Mouse (Mus musculus) intestine, embryonic 15.5 days (tissue): ENCODE data around the gene Gm10184. TPM values are rescaled to one million over a fixed set of nuclear protein-coding genes. Genes with fewer than 3 reads are reported as not detected.
"Not testable (repeated sequence)": the region's sequence is repeated elsewhere in the genome, so short reads cannot be mapped to it uniquely, and the experiment has no call there.

Experiments
- ATAC-seq: fragments of 200-750 bp; cut with Nextera tagmentation; 2 replicates; pipeline ENCODE4 v1.8.0; 2017; ENCODE audit warnings: moderate TSS enrichment, moderate library complexity
- H3K27ac ChIP-seq: fragments of 300-500 bp; sonication (generic); 2 replicates; pipeline ENCODE4 v1.5.1; 2015; ENCODE audit warnings: mild to moderate bottlenecking, inconsistent platforms
- H3K27me3 ChIP-seq: fragments of 300-500 bp; sonication (generic); replicated peaks from 2 replicates; pipeline ENCODE4 v1.6.1; 2015; ENCODE audit warnings: inconsistent platforms
- H3K36me3 ChIP-seq: fragments of 300-500 bp; sonication (generic); 2 replicates; pipeline ENCODE4 v1.6.1; 2015; ENCODE audit warnings: inconsistent platforms
- H3K4me1 ChIP-seq: fragments of 300-500 bp; sonication (generic); replicated peaks from 2 replicates; pipeline ENCODE4 v1.6.1; 2015; ENCODE audit warnings: inconsistent platforms
- H3K4me2 ChIP-seq: fragments of 300-500 bp; sonication (generic); replicated peaks from 2 replicates; pipeline ENCODE4 v1.6.1; 2015; ENCODE audit warnings: mild to moderate bottlenecking, inconsistent platforms
- H3K4me3 ChIP-seq: fragments of 300-500 bp; sonication (generic); replicated peaks from 2 replicates; pipeline ENCODE4 v1.5.1; 2015; ENCODE audit warnings: inconsistent platforms
- H3K9ac ChIP-seq: fragments of 300-500 bp; sonication (generic); 2 replicates; pipeline ENCODE4 v1.6.1; 2015; ENCODE audit warnings: inconsistent platforms
- H3K9me3 ChIP-seq: fragments of 300-500 bp; sonication (generic); 2 replicates; pipeline ENCODE4 v1.6.1; 2016; ENCODE audit warnings: inconsistent platforms
- WGBS: fragments of 180-500 bp; shearing (Covaris S2); methylation state at CpG from one replicate; pipeline ENCODE4 v1.1.7; 2015; 5-methylcytosine and 5-hydroxymethylcytosine counted together
- polyA plus RNA-seq: library from polyadenylated mRNA; unstranded; fragments of >200 nt; fragmentation: Nextera tagmentation; extraction: Ambion mirVana; gene quantifications from 2 replicates; pipeline ENCODE4 v1.2.1, GENCODE M21; 2015

Gm10184 gene
- 49.7 and 60.1 TPM in 2 replicates for polyA plus RNA-seq

DNA sequence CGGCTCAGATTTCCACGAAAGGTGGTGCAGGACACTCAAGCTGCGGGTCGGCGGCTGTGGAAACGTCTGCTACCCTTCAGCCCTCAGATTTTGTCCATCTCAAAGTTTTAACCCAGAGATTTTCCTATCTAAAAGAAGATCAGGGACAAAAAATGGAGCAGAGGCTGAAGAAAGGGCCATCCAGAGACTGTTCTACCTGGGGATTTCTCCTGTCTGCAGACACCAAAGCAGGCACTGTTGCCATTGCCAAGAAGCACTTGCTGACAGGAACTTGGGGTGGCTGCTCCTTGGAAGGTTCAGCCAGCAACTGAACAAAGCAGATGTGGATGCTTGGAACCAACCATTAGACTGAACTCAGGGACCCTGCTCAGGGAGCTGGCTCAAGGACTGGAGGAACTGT, at the start of gene Gm10184:
TSS of gene Gm10184 (minus strand) at position 101 of the 400 bp plus-strand sequence.
- H3K4me2 ChIP-seq = no peak within 1 kb of the TSS
- no peaks in the 10 kb centered on the region for H3K36me3 ChIP-seq
- H3K9ac ChIP-seq = no peak within 1 kb of the TSS
- H3K4me1 ChIP-seq = no peaks in the 10 kb centered on the region
- no peak within 1 kb of the TSS for H3K27ac ChIP-seq
- no peaks in the 10 kb centered on the region for H3K27me3 ChIP-seq
- no peak within 1 kb of the TSS for H3K4me3 ChIP-seq
- 90% methylated on average over 6 of the region's 6 CpGs for WGBS
- H3K9me3 ChIP-seq = no peaks in the 10 kb centered on the region
- no peak for ATAC-seq

DNA sequence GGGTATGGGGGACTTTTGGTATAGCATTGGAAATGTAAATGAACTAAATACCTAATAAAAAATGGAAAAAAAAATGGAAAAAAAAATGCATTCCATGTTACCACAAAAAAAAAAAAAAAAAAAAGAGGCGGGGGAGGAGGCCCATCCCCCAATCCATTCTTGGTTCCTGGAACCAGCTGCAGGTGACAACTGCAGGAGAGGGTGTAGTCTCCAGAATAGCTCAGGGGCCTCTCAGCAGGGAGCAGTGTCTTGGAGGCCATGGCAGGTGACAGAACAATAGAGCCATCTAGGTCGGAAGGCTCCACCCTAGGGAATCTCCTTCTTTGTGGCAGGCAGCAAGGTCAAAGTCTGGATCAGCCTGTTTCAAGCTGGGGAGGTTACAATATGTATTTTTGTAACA, 23.7 kb upstream of the Gm10184 start:
- H3K4me3 ChIP-seq = no peak overlapping the region
- H3K4me1 ChIP-seq = no peaks in the 10 kb centered on the region
- H3K27ac ChIP-seq = no peak overlapping the region
- H3K36me3 ChIP-seq = no peaks in the 10 kb centered on the region
- H3K9me3 ChIP-seq = no peaks in the 10 kb centered on the region
- H3K4me2 ChIP-seq = no peak overlapping the region
- no peak overlapping the region for H3K9ac ChIP-seq
- 77% methylated on average over 2 of the region's 2 CpGs for WGBS
- peak; percentile 73 for ATAC-seq
- no peaks in the 10 kb centered on the region for H3K27me3 ChIP-seq

DNA sequence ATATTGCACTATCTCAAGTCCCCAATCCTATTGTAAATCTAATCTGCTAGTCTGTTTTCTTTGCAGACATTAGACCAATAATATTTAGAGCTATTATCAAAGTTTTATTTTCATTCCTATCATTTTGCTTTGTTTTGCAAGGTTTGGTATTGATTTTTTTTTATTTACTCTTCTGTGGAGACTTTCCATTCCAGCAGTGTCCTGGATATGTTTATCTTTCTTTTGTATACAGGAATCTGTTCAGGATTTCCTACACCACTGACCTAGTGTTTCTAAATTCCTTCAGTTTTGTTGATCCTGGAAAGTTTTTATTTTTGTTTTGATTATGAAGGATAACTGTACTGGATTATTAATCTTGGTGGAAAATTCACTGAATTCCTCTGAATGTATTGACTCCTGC, 2.6 kb downstream of the Gm10184 start:
- ATAC-seq = no peak
- Histone ChIP-seq H3K9ac (no peak overlapping the region), H3K27ac (no peak overlapping the region), H3K36me3 (no peaks in the 10 kb centered on the region), H3K4me2 (no peak overlapping the region), H3K27me3 (no peaks in the 10 kb centered on the region), H3K4me1 (no peaks in the 10 kb centered on the region), H3K9me3 (no peaks in the 10 kb centered on the region), H3K4me3 (no peak overlapping the region)

DNA sequence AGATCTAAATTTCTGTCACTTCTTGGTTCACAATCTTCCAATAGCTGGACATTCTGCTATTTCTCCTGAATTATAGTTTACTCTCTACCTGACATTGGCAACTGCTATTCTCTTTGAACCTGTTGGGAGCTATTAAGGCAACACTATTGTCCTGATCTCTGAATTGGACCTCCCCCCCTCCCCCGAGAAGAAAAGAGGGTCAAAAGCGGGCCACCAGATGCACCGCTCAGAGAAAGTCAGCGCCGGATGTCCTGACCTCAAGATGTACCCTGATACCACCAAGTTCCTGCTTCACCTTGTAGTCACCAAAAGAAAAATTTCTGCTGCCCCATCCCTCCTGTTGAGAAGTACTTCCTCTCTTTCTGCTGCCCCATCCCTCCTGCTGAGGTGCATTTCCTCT, 5.5 kb downstream of the Gm10184 start:
- H3K36me3 ChIP-seq, H3K4me1 ChIP-seq, H3K9me3 ChIP-seq, H3K27me3 ChIP-seq, H3K4me2 ChIP-seq, ATAC-seq, H3K4me3 ChIP-seq, H3K27ac ChIP-seq, H3K9ac ChIP-seq: not testable (repeated sequence)
- 89% methylated on average over 5 of the region's 5 CpGs for WGBS

DNA sequence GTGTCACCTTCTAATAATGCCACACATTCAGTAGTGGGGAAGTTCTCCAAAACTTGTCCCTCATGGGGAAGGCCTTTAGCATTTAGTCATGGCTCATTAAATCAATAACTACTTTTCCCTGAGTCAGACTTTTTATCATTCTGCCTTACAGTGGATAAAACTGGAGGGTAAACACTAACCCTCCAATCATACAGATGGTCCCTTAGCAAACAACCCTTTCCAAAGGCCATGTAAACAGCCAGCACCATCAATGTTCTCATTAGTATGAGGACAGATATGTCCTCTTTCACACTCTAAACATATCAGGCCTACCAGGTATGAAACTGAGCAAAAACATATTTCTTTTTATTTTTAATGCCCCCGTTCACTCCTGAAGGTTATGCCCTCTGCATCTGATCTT, 7.5 kb downstream of the Gm10184 start:
- 80% methylated on average over 1 of the region's 1 CpGs for WGBS
- Histone ChIP-seq H3K27ac (no peak overlapping the region), H3K27me3 (no peaks in the 10 kb centered on the region), H3K4me3 (no peak overlapping the region), H3K9ac (no peak overlapping the region), H3K4me2 (no peak overlapping the region), H3K9me3 (no peaks in the 10 kb centered on the region), H3K4me1 (no peaks in the 10 kb centered on the region), H3K36me3 (no peaks in the 10 kb centered on the region)
- no peak for ATAC-seq

DNA sequence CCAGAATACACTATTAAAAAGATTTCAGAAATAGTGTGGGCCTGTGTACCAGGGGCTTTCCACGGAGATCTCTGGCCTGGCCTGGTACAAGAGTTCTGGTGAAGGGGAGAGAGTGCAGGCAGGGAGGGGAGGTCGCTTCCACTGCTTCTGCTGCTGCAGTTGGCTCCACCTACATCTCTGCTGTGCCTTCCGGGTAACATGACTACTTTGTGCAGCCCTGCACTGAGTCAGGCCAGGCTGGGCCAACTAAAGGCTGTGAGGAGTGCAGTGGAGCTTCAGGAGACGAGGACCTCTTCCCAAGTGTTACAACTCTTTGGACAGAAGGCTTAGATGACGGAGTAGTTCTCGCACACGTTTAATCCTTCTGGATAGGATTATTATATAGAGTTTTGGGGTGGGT, 9.6 kb downstream of the Gm10184 start:
- H3K36me3 ChIP-seq = no peaks in the 10 kb centered on the region
- no peaks in the 10 kb centered on the region for H3K27me3 ChIP-seq
- H3K9me3 ChIP-seq = no peaks in the 10 kb centered on the region
- no peaks in the 10 kb centered on the region for H3K4me1 ChIP-seq
- no peak overlapping the region for H3K4me2 ChIP-seq
- H3K4me3 ChIP-seq = no peak overlapping the region
- H3K27ac ChIP-seq = no peak overlapping the region
- ATAC-seq = no peak
- H3K9ac ChIP-seq = no peak overlapping the region
- WGBS = 60% methylated on average over 7 of the region's 7 CpGs

DNA sequence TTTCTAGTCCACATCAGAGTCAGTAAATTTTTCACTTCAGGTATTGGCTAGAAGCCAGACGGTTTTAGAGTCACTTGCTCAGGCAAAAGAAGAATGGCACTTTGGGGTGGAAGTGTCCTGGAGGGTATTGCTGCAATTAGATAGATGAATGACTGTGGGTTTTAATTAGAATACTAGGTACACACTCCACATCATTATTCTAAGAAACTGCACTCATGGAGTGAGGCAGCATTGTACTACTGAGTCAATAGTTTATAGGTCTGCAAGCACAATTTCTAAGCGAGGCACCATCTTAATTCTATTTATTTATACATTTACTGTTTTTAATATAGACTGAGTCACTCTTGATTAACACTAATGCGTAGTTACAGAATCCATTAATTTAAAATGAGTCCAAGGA, 10.4 kb downstream of the Gm10184 start:
- no peak for ATAC-seq
- 70% methylated on average over 3 of the region's 3 CpGs for WGBS
- H3K36me3 ChIP-seq = no peaks in the 10 kb centered on the region

DNA sequence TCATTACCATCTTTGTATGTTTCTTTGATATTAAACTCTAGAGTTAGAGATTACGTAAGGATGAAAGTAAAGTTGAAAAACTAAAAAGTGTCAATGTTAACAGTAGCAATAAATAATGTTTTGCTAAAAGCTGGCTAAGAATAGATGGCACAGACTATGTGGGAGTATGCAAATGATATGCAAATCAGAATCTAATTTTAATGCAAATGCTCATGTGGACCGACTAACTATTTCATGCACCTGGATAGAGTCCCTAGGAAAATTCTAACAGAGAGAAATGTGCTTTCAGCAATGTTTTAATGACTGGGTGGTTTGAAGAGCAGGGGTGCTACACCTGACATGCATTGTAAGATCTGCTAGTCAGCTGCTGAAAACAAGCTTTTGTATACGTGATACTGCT, 45.3 kb downstream of the Gm10184 start:
- ATAC-seq = no peak
- H3K9ac ChIP-seq = no peak overlapping the region
- no peaks in the 10 kb centered on the region for H3K36me3 ChIP-seq
- no peak overlapping the region for H3K27ac ChIP-seq
- no peak overlapping the region for H3K4me2 ChIP-seq
- H3K9me3 ChIP-seq = no peaks in the 10 kb centered on the region
- no peak overlapping the region for H3K4me3 ChIP-seq
- 81% methylated on average over 3 of the region's 3 CpGs for WGBS
- H3K27me3 ChIP-seq = no peaks in the 10 kb centered on the region
- no peaks in the 10 kb centered on the region for H3K4me1 ChIP-seq

More for the DNA sequence above, 10.4 kb downstream of the Gm10184 start:
- Histone ChIP-seq H3K9me3 (no peaks in the 10 kb centered on the region), H3K4me3 (no peak overlapping the region), H3K27ac (no peak overlapping the region), H3K4me2 (no peak overlapping the region), H3K4me1 (no peaks in the 10 kb centered on the region), H3K9ac (no peak overlapping the region), H3K27me3 (no peaks in the 10 kb centered on the region)
